Mouse (Mus musculus): ENCODE measurements around the gene Pigk. TPM values are rescaled to one million over a fixed set of nuclear protein-coding genes. Genes with fewer than 3 reads are reported as not detected.
"Not testable (repeated sequence)": the region's sequence is repeated elsewhere in the genome, so short reads cannot be mapped to it uniquely, and the experiment has no call there.

Pigk gene
- polyA plus RNA-seq, 1 experiment from 2014 or later: 24.2 TPM

DNA sequence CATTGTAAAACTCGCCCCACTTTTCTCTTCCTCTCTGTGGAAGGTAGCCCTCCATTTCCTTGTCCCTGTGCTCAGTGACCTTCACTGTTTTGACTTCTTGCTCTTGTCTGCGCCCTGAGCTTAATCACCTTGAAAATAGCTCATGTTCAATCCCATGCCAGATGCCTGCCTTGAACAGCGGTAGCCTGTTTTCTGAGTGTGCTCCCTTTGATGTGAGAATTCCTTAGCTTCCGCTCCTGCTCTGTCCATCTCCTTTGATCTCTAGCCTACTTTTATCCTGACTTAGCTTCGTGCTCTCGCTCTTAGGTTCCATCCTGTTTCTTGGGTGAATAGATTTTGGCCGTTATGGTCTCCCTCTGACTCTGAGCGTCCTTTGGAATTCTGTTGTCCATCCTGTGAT lies 14.6 kb upstream of the Pigk start:
- Histone ChIP-seq H3K4me2 (no peak overlapping the region), H3K27ac (no peak overlapping the region), H3K4me1 (replicated peaks) (no peaks in the 10 kb centered on the region), H3K36me3 (no peaks in the 10 kb centered on the region), H3K4me3 (replicated peaks) (no peak overlapping the region), H3K9ac (no peak overlapping the region), H3K27me3 (no peaks in the 10 kb centered on the region), H3K9me3 (replicated peaks) (no peaks in the 10 kb centered on the region)
- ATAC-seq (ENCODE audit: low read depth): no peak
- no peak for DNase-seq
- WGBS (ENCODE audit: insufficient replicate concordance): 53% methylated on average over 8 of the region's 8 CpGs

DNA sequence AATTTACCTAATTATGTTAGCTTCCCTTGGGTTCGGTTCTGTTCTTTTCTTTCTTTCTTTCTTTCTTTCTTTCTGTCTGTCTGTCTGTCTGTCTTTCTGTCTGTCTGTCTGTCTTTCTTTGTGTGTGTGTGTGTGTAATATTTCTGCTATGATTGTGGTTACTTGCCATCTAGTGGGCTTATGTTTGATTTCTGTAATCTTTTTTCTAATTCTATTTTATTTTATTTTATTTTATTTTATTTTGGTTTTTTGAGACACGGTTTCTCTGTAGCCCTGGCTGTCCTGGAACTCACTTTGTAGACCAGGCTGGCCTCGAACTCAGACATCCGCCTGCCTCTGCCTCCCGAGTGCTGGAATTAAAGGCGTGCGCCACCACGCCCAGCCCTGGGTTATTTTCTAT lies 12.4 kb upstream of the Pigk start:
- H3K27ac ChIP-seq; H3K4me2 ChIP-seq; H3K9me3 ChIP-seq (replicated peaks); H3K36me3 ChIP-seq; DNase-seq; H3K4me3 ChIP-seq (replicated peaks); H3K9ac ChIP-seq; ATAC-seq (ENCODE audit: low read depth); H3K4me1 ChIP-seq (replicated peaks); H3K27me3 ChIP-seq: not testable (repeated sequence)
- 83% methylated on average over 8 of the region's 8 CpGs for WGBS (ENCODE audit: insufficient replicate concordance)

DNA sequence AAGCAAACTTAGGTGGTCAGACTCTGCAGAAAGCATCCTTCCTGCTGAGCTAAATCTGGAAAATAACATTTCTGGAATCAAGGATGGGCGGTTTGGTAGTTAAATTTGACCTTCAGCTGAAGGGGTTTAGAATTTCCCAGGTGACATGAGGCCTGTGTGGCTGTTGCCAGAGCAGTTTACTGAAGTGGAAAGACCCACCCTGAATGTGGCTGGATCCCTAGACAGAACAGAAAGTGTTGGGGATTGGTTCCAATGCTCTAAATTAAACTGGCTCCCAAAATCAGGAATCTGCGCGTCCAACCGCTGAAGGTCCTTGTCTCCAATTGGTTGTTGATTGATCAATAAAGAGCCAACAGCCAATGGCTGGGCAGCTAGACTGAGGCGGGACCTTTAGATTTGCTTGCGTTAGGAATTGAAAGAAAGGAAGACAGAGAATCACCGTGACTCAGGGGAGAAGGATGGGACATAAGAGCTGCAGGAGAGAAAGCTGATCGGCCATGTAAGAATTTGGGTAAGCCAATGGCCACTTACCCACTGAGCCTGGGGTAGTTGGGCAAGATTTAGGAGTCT lies 11.5 kb upstream of the Pigk start:
- Histone ChIP-seq H3K4me3 (replicated peaks) (no peak overlapping the region), H3K4me2 (no peak overlapping the region), H3K4me1 (replicated peaks) (no peaks in the 10 kb centered on the region), H3K27me3 (no peaks in the 10 kb centered on the region), H3K36me3 (no peaks in the 10 kb centered on the region), H3K9me3 (replicated peaks) (no peaks in the 10 kb centered on the region), H3K9ac (no peak overlapping the region), H3K27ac (no peak overlapping the region)
- DNase-seq (no peak), ATAC-seq (ENCODE audit: low read depth) (no peak)
- 43% methylated on average over 8 of the region's 8 CpGs for WGBS (ENCODE audit: insufficient replicate concordance)

DNA sequence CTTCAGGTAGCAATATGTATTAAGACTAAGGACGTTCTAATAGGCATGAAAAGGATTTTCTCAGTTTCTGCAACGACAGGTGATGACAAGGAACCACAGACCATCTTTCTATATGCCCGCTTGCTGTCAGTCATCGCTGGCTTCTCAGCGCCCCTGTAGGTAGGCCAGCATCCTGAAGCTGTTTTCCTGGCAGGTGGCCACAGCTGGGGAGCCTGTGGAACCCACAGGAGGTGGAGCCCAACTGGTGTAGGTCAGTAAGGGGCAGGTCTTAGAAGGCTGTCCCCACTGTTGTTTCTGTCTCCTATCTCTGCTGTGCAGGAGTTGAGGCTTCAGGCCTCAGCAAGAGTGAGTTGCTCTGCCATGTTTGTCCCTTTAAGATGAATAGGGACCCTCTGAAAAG lies 8.1 kb upstream of the Pigk start:
- DNase-seq (no peak), ATAC-seq (ENCODE audit: low read depth) (no peak)
- Histone ChIP-seq H3K27ac (no peak overlapping the region), H3K4me1 (replicated peaks) (no peaks in the 10 kb centered on the region), H3K27me3 (no peaks in the 10 kb centered on the region), H3K36me3 (no peaks in the 10 kb centered on the region), H3K9me3 (replicated peaks) (no peaks in the 10 kb centered on the region), H3K4me3 (replicated peaks) (no peak overlapping the region), H3K9ac (no peak overlapping the region), H3K4me2 (no peak overlapping the region)
- 57% methylated on average over 5 of the region's 5 CpGs for WGBS (ENCODE audit: insufficient replicate concordance)

DNA sequence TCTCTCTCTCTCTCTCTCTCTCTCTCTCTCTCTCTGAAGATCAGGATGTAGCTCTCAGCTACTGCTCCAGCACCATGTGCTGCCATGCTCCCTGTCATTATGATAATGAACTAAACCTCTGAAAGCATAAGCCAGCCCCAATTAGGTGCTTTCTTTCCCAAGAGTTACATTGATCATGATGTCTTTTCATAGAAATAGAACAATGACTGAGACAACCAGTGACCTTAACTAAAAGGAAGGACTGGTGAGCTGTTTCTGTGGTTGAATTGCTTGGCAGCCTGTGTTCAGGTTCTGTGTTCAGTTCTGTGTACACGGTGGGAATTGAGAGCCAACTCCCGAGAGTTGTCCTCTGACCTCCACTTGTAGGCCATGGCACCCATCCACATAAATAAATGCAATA lies 7.0 kb upstream of the Pigk start:
- DNase-seq (no peak), ATAC-seq (ENCODE audit: low read depth) (no peak)
- Histone ChIP-seq H3K4me2 (no peak overlapping the region), H3K4me1 (replicated peaks) (no peaks in the 10 kb centered on the region), H3K36me3 (no peaks in the 10 kb centered on the region), H3K4me3 (replicated peaks) (no peak overlapping the region), H3K27me3 (no peaks in the 10 kb centered on the region), H3K9me3 (replicated peaks) (no peaks in the 10 kb centered on the region), H3K9ac (no peak overlapping the region), H3K27ac (no peak overlapping the region)
- 80% methylated on average over 2 of the region's 2 CpGs for WGBS (ENCODE audit: insufficient replicate concordance)

DNA sequence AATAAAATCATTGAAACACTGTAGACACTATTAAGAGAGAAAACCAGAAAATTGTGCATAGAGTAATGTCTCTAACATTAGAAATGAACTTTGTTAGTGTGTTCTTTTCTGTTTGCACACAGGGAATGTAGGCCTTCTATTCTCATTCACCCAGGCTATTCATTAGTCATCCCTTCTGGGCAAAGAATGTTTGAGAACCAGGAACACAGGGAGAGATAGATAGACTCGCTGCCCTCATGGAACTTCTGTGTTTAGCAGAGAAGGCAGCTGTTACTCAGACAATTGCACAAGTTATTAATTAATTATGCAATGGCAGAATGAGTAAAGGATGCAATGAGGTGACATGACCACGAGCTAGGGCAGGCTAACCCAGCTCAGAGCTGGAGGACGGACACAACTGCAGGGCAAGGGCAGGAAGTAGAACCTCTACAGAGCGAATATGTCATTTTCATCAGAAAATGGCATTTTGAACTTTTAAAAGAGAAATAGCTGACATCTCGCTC lies 6.5 kb upstream of the Pigk start:
- Histone ChIP-seq H3K36me3 (no peaks in the 10 kb centered on the region), H3K4me1 (replicated peaks) (no peaks in the 10 kb centered on the region), H3K9ac (no peak overlapping the region), H3K27ac (no peak overlapping the region), H3K4me2 (no peak overlapping the region), H3K9me3 (replicated peaks) (no peaks in the 10 kb centered on the region), H3K4me3 (replicated peaks) (no peak overlapping the region), H3K27me3 (no peaks in the 10 kb centered on the region)
- ATAC-seq (ENCODE audit: low read depth) (no peak), DNase-seq (no peak)
- 64% methylated on average over 5 of the region's 5 CpGs for WGBS (ENCODE audit: insufficient replicate concordance)

DNA sequence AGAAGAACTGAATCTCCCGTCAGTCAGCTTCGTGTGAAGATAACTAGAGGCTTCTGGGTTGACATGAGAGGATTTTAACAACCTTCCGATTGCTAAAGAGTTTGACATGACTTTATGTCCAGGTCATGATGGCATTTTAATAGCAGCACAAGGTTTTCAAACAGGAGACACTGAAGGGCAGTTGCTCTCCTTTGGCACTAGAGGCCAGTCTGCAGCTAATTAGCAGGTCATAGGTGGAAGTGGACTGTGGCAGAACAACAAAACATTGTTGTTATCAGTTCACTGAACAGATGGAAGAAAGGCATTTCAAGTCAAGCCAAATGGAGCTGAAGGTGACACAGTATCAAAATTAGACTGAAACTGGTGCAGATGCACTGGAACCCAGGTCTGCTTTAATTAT lies 4.0 kb upstream of the Pigk start:
- no peak overlapping the region for H3K27ac ChIP-seq
- no peaks in the 10 kb centered on the region for H3K9me3 ChIP-seq (replicated peaks)
- ATAC-seq (ENCODE audit: low read depth) (no peak), DNase-seq (no peak)
- no peak overlapping the region for H3K9ac ChIP-seq
- H3K36me3 ChIP-seq: no peaks in the 10 kb centered on the region
- no peak overlapping the region for H3K4me2 ChIP-seq
- peaks cover 8% of the 10 kb centered on the region for H3K4me1 ChIP-seq (replicated peaks)
- H3K27me3 ChIP-seq: no peaks in the 10 kb centered on the region
- H3K4me3 ChIP-seq (replicated peaks): no peak overlapping the region
- WGBS (ENCODE audit: insufficient replicate concordance): 64% methylated on average over 3 of the region's 3 CpGs

DNA sequence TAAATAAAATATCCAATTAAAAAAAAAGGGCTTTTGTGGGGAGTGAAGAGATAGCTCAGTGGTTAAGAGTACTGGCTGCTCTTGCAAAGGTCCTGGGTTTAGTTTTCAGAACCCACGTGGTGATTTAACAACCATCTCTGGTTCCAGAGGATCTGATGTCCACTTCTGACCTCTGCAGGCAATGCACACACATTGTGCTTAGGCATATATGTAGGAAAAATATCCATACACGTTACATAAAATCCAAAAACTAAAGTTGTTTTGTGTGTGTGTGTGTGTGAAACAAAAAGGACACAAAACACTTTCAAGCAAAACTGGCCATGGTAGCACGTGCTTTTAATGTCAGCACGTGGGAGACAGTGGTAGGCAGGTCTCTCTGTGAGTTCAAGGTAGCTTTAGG lies 943 bp upstream of the Pigk start:
- H3K4me2 ChIP-seq: no peak overlapping the region
- H3K9me3 ChIP-seq (replicated peaks): no peaks in the 10 kb centered on the region
- no peak overlapping the region for H3K9ac ChIP-seq
- H3K27me3 ChIP-seq: no peaks in the 10 kb centered on the region
- ATAC-seq (ENCODE audit: low read depth) (no peak), DNase-seq (no peak)
- no peaks in the 10 kb centered on the region for H3K36me3 ChIP-seq
- peaks cover 15% of the 10 kb centered on the region for H3K4me1 ChIP-seq (replicated peaks)
- WGBS (ENCODE audit: insufficient replicate concordance): 57% methylated on average over 4 of the region's 4 CpGs
- no peak overlapping the region for H3K4me3 ChIP-seq (replicated peaks)
- H3K27ac ChIP-seq: no peak overlapping the region

DNA sequence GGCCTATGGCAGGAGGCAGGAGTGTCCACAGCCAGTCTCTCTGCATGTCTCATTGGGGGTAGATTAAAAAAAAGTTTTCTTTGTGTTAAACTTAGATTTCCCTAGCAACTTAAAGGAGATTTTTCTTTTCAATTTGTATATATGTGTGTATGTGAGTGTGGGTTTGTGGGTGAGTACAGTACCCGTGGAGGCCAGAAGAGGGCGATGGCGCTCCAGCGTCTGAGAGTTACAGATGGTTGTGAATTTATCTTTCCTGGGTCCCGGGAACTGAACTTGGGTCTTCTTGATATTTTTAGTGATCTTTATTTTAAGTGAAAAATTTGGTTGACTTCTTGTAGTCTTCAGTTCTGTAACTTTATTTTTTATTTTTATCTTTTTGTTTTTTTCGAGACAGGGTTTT lies 7.4 kb downstream of the Pigk start:
- Histone ChIP-seq H3K4me3 (replicated peaks) (no peak overlapping the region), H3K9ac (no peak overlapping the region), H3K27me3 (no peaks in the 10 kb centered on the region), H3K27ac (no peak overlapping the region), H3K36me3 (peaks cover 5% of the 10 kb centered on the region; the same call in 1 of the 2 replicates), H3K4me1 (replicated peaks) (no peaks in the 10 kb centered on the region), H3K9me3 (replicated peaks) (no peaks in the 10 kb centered on the region), H3K4me2 (no peak overlapping the region)
- DNase-seq (peak; percentile 5), ATAC-seq (ENCODE audit: low read depth) (no peak)
- WGBS (ENCODE audit: insufficient replicate concordance): 68% methylated on average over 6 of the region's 6 CpGs

DNA sequence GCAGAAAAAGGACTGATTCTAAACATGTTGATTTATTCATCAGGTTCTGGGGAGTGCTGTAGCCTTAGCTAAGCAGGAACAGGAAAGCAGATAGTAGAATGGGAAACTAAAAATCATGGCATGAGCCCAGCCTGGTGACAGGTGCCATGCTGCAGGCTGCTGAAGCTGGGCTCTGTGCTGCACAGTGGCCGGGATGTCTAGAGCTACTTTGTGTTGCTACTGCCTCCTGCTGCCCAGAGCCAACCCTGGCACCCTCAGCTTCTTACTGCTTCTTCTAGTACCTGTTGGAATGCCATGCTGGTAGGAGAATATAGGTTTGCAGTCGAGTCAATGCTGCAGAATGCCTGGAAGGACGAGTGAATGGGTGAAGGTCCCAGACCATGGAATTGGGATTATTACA lies 8.9 kb downstream of the Pigk start:
- no peak overlapping the region for H3K9ac ChIP-seq
- 66% methylated on average over 3 of the region's 3 CpGs for WGBS (ENCODE audit: insufficient replicate concordance)
- no peak for DNase-seq
- H3K27me3 ChIP-seq: no peaks in the 10 kb centered on the region
- H3K4me3 ChIP-seq (replicated peaks): no peak overlapping the region
- no peaks in the 10 kb centered on the region for H3K9me3 ChIP-seq (replicated peaks)
- H3K27ac ChIP-seq: no peak overlapping the region
- H3K4me1 ChIP-seq (replicated peaks): no peaks in the 10 kb centered on the region
- H3K4me2 ChIP-seq: no peak overlapping the region
- H3K36me3 ChIP-seq: peaks cover 5% of the 10 kb centered on the region; the same call in 1 of the 2 replicates
- ATAC-seq (ENCODE audit: low read depth): no peak

DNA sequence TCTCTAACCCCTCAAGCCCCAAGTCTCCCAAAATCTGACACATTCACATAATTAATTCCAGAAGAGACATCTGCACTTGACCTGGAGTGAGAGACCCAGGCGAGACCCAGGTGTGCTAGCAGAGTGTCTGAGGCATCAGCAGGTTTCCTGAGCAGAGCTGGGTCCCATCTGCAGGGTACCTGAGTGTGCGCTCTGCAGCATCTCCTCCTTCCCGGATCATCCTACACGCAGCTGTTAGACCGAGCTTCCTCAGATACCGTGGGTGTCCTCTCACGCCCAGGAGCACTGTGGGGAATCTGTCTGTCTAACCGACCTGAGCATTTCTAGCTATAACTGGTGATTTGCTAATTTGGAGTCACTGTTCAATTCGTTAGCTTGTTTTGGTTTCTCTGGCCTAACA lies 10.5 kb downstream of the Pigk start:
- Histone ChIP-seq H3K36me3 (peaks cover 5% of the 10 kb centered on the region; the same call in 1 of the 2 replicates), H3K27me3 (no peaks in the 10 kb centered on the region), H3K4me1 (replicated peaks) (no peaks in the 10 kb centered on the region), H3K4me3 (replicated peaks) (no peak overlapping the region), H3K9me3 (replicated peaks) (no peaks in the 10 kb centered on the region), H3K4me2 (no peak overlapping the region), H3K27ac (no peak overlapping the region), H3K9ac (no peak overlapping the region)
- WGBS (ENCODE audit: insufficient replicate concordance): 81% methylated on average over 9 of the region's 9 CpGs
- DNase-seq: no peak
- no peak for ATAC-seq (ENCODE audit: low read depth)

DNA sequence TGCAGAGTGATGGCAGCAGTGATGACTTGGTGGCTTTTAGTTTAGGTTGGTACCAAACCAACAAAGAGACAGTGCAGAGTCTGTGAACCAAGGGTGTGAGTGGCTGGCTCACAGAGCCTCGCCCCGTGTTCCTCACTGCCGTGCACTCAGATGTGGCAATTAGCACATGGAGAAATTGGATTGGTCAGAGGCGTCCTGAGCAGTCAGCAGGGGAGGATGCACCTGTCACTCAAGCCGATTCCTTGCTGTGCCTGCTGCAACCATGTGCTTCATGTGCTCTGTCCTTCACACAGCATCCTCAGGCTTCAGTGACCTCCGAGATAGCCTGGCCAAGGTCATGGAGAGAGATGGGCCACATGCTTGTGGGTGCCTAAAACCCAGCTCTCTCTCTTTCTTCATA lies 14.3 kb downstream of the Pigk start:
- H3K9me3 ChIP-seq (replicated peaks): no peaks in the 10 kb centered on the region
- ATAC-seq (ENCODE audit: low read depth) (no peak), DNase-seq (no peak)
- H3K9ac ChIP-seq: no peak overlapping the region
- peaks cover 5% of the 10 kb centered on the region; the same call in 1 of the 2 replicates for H3K36me3 ChIP-seq
- 77% methylated on average over 6 of the region's 6 CpGs for WGBS (ENCODE audit: insufficient replicate concordance)
- H3K4me3 ChIP-seq (replicated peaks): no peak overlapping the region
- H3K27ac ChIP-seq: no peak overlapping the region
- no peaks in the 10 kb centered on the region for H3K4me1 ChIP-seq (replicated peaks)
- no peak overlapping the region for H3K4me2 ChIP-seq
- no peaks in the 10 kb centered on the region for H3K27me3 ChIP-seq
